Mouse (Mus musculus) erythroblast, adult 5-6 weeks (primary cell): ENCODE data around the gene Colgalt2. TPM values are rescaled to one million over a fixed set of nuclear protein-coding genes. Genes with fewer than 3 reads are reported as not detected.
"Not testable (repeated sequence)": the region's sequence is repeated elsewhere in the genome, so short reads cannot be mapped to it uniquely, and the experiment has no call there.

Experiments
- ATAC-seq: replicated peaks from 2 replicates; pipeline ENCODE4 v1.8.0; 2016; ENCODE audit warnings: moderate number of reproducible peaks, mild to moderate bottlenecking, moderate TSS enrichment, inconsistent platforms; ENCODE audit not compliant: poor library complexity, low FRiP score, severe bottlenecking
- total RNA-seq, 2 experiments: library from RNA; stranded (forward) in 1 of 2; stranded (reverse) in 1 of 2; fragments of 150-400 nt in 1 of 2; fragments of 200-764, 138-1000 nt in 1 of 2; gene quantifications; 2 replicates each; pipeline versions ENCODE4 v1.2.3 to v1.2.4; 2015 to 2017; ENCODE audit warnings: low replicate concordance in 2 of 2

The Colgalt2 gene
- total RNA-seq, 2 experiments from 2014 or later: not detected

GRCm38 (mm10) chr1:152414451-152414850 is 14.8 kb downstream of the Colgalt2 start:
- no peak for ATAC-seq

- no peak for ATAC-seq
Observed at GRCm38 (mm10) chr1:152416306-152416904, 16.8 kb downstream of the Colgalt2 start.

- no peak for ATAC-seq
Observed at GRCm38 (mm10) chr1:152417602-152418001, 18.0 kb downstream of the Colgalt2 start.

DNA sequence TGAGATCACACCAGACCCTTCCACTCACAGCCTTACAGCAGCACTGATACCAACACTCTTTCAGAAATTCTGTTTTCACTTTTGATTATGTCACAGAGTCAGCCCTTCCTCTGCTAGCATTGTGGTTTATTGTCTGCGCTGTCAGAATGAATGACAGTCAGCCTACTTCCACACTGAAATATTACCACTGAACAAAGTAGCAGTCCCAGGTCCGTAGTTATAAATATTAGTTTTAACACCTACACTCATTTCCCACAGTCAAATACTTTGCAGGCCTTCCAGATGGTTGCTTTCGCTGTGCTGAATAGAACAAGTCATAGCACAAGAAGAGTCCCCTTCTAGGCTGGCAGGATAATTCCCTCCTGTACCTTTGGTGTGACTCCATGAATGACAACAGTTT is 22.7 kb downstream of the Colgalt2 start:
- ATAC-seq: no peak

GRCm38 (mm10) chr1:152423052-152423451 is 23.4 kb downstream of the Colgalt2 start:
- ATAC-seq: no peak

GRCm38 (mm10) chr1:152427912-152428581 is 28.4 kb downstream of the Colgalt2 start:
- ATAC-seq: no peak

GRCm38 (mm10) chr1:152429805-152430204 is 30.2 kb downstream of the Colgalt2 start:
- no peak for ATAC-seq

GRCm38 (mm10) chr1:152434166-152434565 is 34.5 kb downstream of the Colgalt2 start:
- ATAC-seq: no peak

- not testable (repeated sequence) for ATAC-seq
Observed at GRCm38 (mm10) chr1:152437518-152437917, 37.9 kb downstream of the Colgalt2 start.

- no peak for ATAC-seq
Observed at GRCm38 (mm10) chr1:152439408-152439807, 39.8 kb downstream of the Colgalt2 start.

DNA sequence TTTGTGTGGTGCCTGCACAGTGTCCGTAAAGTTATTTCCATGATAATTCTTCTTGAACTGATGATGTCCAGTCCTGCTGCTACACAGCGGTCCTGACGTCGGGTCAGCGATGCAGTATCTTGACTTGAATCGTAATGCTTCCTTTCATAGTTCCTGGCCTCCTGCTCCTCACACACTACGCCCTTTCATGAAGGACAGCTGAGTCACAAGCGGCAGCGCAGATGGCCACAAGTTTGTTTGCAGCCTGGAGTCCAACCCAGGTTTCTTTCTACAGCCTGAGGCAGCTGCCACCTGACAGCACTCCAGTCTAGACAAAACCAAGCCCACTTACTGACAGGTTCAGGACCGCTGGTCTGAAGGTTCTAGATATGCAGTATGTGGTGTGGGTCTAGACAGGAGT is 40.2 kb downstream of the Colgalt2 start:
- no peak for ATAC-seq

DNA sequence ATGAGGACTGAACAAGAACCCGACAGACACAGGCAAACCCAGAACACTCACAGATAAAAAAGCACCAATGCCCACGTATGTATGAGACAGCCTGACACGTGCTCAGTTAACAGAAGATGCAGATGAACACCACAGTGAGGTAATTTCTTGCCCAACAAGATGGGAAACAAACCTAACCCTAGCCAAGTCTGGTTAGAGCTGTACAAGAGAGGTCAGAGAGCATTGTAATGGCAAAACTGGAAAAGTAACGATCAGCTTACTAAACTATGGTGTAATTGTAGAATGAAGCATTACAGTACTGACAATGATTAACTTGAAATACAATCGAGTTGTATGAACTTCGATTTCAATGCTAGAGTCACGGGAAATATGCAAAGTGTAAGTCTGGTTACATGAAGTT is 45.0 kb downstream of the Colgalt2 start:
- ATAC-seq: no peak

DNA sequence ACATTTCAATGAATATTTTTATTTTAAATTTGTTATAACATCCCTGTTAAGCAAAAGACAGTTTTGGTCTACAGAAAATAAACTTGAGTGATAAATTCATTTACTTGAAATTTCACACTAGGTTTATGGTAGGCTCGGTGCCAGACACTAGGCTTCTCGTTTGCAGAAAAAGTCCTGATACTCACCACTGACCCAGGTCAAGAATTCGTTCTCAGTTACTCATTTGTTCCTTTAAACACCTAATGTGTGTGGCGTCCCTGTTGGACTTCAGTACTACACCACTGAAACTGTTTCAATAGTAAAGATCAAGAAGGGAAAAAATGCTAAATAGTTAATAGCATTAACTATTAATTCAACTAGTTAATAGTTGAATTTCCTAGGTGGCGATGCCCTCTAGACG is 46.3 kb downstream of the Colgalt2 start:
- ATAC-seq: no peak

DNA sequence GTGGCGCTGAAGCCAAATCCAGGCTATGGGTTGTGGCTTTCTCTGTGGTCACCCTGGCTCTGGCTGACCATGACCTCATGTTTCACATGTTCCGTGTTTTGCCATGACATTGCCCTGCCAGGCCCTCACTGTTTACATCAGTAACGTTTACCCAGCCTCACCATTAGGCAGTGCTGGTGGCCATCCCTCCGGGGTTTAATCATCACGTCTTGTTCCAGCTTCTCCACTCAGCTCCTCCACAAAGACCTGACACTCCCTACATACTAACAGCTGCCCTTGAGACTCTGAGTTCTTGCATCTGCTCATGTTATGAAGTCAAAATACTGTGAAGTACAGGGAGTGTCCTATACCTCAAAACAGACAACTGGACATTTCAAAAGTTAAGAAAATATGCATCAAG is 54.9 kb downstream of the Colgalt2 start:
- no peak for ATAC-seq

- no peak for ATAC-seq
Observed at GRCm38 (mm10) chr1:152455275-152456243, 55.9 kb downstream of the Colgalt2 start.

DNA sequence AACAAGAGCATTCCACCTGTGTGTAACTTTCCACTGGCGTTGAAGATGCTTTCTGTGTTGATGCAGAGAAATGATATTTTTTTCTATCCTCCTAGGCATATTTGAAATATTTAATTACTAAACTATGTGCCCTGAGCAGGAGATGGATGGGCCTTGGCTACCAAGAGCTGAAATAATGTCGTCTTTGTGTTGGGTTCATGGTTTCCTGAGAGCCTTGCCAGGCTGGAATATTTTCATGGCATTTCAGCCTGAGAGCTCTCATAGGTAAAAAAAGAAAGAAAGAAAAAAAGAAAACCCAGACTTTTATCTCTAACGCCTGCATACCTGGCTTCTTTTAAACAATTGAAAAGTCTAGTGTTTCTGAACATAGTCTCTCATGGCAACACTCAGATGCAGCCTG is 56.6 kb downstream of the Colgalt2 start:
- no peak for ATAC-seq

DNA sequence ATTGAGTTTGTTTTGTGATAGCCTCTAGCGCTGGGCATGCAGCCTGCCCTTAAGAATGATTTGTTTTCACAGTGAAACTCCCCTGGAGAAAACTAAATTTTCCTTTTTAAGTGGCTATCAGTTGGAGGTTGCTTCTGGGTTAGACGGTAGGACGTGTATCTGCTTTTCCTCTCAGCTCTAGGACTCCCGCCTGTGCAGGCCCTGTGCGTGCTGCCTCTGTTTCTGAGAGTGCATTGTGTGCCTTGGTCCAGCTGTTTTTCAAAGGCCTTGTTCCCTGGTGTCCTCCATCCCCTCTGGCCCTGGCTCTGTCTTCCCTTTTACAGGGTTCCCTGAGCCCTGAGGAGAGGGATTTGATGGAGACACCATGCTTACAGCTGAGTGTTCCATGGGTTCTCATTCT is 58.0 kb downstream of the Colgalt2 start:
- no peak for ATAC-seq

GRCm38 (mm10) chr1:152458996-152459395 is 59.4 kb downstream of the Colgalt2 start:
- no peak for ATAC-seq

DNA sequence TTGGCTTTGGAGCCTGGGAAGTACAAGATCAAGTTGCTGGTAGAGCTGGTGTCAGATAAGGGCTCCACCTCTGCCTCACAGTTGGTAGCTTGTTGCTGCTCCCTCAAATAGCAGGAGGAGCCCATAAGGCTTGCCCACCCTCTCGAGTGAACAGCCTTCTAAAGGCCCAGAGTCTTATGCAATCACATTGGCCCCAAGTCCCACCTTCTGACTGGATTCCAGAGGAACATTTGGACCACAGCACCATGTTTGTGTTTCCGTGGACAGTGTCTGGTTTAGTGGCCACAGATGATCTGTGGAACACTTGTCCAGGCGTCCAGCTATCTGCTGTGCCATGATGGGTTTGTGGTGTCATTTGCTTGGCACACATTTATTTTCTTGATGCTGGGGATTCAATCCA is 61.3 kb downstream of the Colgalt2 start:
- ATAC-seq: no peak

GRCm38 (mm10) chr1:152461814-152462213 is 62.2 kb downstream of the Colgalt2 start:
- ATAC-seq: no peak

DNA sequence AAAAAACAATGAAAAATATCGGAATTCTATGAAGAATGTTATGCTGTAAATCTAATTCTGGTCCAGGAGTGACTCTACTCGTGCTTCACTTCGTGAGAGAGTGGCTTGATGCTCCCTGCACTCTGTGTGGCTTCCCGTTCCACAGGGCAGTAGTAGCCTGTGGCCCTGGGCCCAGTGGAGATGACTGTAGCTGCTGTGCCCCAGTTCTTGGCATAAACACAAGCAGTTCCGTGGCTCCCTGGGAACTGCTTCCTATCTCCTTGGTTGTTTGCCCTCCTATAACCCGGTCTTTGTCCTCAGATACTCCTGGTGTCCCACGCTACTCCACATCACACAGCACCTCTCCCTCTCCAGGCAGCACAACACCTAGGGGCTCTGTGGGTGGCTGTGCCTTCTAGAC is 62.7 kb downstream of the Colgalt2 start:
- ATAC-seq: no peak
